Mouse (Mus musculus) hindbrain, postnatal 0 days (tissue): Measurements from ENCODE around the gene Sbf2. TPM values are rescaled to one million over a fixed set of nuclear protein-coding genes. Genes with fewer than 3 reads are reported as not detected.

Experiments used
- ATAC-seq: fragments of 200-750 bp; cut with Nextera tagmentation; 2 replicates; pipeline ENCODE4 v1.8.0; 2017; ENCODE audit warnings: mild to moderate bottlenecking, moderate TSS enrichment, moderate library complexity
- DNase-seq: peaks from one replicate; pipeline ENCODE4 v3.0.0-alpha.2; 2015; ENCODE audit warnings: low spot score
- H3K27ac ChIP-seq: fragments of 300-500 bp; sonication (generic); 2 replicates; pipeline ENCODE4 v1.5.1; 2014; ENCODE audit warnings: mild to moderate bottlenecking
- H3K27me3 ChIP-seq: fragments of 300-500 bp; sonication (generic); 2 replicates; pipeline ENCODE4 v1.6.1; 2014; ENCODE audit warnings: low read length, mixed read lengths; ENCODE audit not compliant: insufficient read depth
- H3K36me3 ChIP-seq: fragments of 300-500 bp; sonication (generic); 2 replicates; pipeline ENCODE4 v1.6.1; 2014; ENCODE audit warnings: low read length, mixed read lengths; ENCODE audit not compliant: insufficient read depth
- H3K4me1 ChIP-seq: fragments of 300-500 bp; sonication (generic); 2 replicates; pipeline ENCODE4 v1.6.1; 2014; ENCODE audit warnings: antibody characterized with exemption, low read length, mixed read lengths; ENCODE audit not compliant: insufficient read depth
- H3K4me2 ChIP-seq: fragments of 300-500 bp; sonication (generic); 2 replicates; pipeline ENCODE4 v1.6.1; 2014; ENCODE audit warnings: low read depth, mild to moderate bottlenecking, low read length, moderate library complexity, mixed read lengths
- H3K4me3 ChIP-seq: fragments of 300-500 bp; sonication (generic); 2 replicates; pipeline ENCODE4 v1.5.1; 2014; ENCODE audit warnings: low read length
- H3K9ac ChIP-seq: fragments of 300-500 bp; sonication (generic); replicated peaks from 2 replicates; pipeline ENCODE4 v1.6.1; 2014; ENCODE audit warnings: mild to moderate bottlenecking, low read length, moderate library complexity, mixed read lengths
- H3K9me3 ChIP-seq: fragments of 300-500 bp; sonication (generic); 2 replicates; pipeline ENCODE4 v1.6.1; 2016; ENCODE audit warnings: low read length, mixed read lengths
- CTCF ChIP-seq: IDR thresholded peaks from 2 replicates; pipeline ENCODE4 v1.5.1; 2016; ENCODE audit warnings: antibody characterized with exemption, control low read depth, low read depth
- WGBS: fragments of 180-500 bp; shearing (Covaris S2); extraction: QIAGEN DNeasy Blood & Tissue Kit; methylation state at CpG from one replicate; pipeline ENCODE4 v1.1.7; 2014; 5-methylcytosine and 5-hydroxymethylcytosine counted together
- polyA plus RNA-seq: library from polyadenylated mRNA; unstranded; fragments of >200 nt; fragmentation: Nextera tagmentation; extraction: Ambion mirVana; gene quantifications from 2 replicates; pipeline ENCODE4 v1.2.1, GENCODE M21; 2015
- total RNA-seq: library from RNA; depleted of rRNA; stranded (reverse); fragments of >200 nt; gene quantifications from 2 replicates; pipeline ENCODE4 v1.2.3, GENCODE M21; 2014

Gene Sbf2
- total and polyA plus RNA-seq, 2 experiments from 2014 or later: 40.3 to 70.5 TPM

DNA sequence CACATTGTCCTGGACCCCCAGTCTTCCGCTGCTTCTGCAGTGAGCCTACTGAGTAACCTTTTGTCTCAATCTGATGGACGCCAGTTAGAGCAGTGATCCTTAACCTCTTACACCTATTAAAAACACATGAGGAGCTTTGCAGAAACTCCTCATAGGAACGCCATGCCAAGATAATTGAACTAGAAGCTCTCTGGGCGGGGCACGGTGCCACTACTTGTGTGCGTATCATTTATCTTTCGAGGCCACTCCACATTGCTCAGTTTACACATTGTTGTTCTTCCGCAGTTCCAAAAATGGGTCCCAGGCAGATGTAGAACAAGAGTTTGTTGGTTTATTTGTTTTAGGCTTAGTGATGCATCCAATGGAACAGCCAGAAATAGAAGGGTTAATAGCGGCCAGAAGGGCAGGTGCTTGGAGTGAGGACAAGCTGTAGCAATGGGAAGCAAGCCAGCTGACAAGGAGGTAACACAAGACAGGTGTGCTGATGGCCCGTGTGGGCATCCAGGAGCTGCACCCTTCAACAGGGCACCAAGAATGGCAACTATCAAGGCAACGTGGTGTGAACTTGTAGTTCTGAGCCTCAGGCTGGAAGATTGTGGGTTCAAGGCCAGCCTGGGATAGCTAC is 24.7 kb upstream of the Sbf2 start:
- TF ChIP-seq CTCF: no peak
- H3K4me2 ChIP-seq: 0 out of 2 replicates have a peak overlapping the region, but pooled peaks have one; percentile 21
- DNase-seq (no peak), ATAC-seq (no peak; the same call in 1 of the 2 replicates)
- no peak overlapping the region; the same call in 1 of the 2 replicates for H3K9ac ChIP-seq
- no peaks in the 10 kb centered on the region for H3K36me3 ChIP-seq
- H3K4me3 ChIP-seq: no peak overlapping the region
- no peaks in the 10 kb centered on the region for H3K4me1 ChIP-seq
- no peaks in the 10 kb centered on the region for H3K9me3 ChIP-seq
- 74% methylated on average over 11 of the region's 11 CpGs for WGBS
- H3K27ac ChIP-seq: peak overlapping the region; percentile 68; the same call in 1 of the 2 replicates
- no peaks in the 10 kb centered on the region for H3K27me3 ChIP-seq

DNA sequence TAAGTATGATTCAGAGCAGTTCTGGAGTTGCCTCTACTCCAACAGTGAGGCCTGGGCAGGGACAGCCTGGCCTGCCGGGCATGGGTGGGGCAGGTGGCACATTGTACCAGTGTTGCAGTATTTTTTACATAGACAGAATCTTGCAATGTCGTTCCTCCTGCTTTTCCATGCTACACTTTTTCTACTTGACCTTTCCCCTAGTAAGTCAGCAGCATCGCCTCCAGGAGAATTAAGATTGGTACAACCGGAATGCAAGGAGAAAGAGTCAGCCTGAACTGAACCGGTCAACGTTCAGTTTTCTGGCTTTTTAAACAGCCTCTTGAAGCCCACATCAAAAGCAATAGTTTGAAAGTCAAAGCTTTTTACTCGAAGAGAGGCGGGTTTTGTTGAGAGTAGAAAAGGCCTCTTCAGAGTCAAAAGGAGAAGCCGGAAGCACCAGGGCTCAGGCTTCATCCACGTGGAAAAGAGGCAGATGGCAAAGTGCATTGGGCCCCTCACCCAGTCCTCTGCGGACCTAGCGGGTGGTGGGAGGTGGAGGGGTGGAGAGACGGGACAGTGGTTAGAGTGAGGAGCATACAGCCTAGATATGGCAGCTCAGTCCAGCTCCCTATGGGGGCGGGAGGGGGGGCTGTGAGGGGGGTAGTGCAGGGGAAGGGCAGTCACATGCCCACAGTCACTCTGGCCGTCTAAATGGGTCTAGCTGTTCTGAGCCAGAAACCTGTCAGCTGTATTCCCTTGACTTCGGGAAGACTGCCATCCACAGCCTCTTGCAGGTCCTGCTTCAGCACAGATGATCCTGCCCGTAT is 23.8 kb upstream of the Sbf2 start:
- peak; percentile 93 for ATAC-seq

DNA sequence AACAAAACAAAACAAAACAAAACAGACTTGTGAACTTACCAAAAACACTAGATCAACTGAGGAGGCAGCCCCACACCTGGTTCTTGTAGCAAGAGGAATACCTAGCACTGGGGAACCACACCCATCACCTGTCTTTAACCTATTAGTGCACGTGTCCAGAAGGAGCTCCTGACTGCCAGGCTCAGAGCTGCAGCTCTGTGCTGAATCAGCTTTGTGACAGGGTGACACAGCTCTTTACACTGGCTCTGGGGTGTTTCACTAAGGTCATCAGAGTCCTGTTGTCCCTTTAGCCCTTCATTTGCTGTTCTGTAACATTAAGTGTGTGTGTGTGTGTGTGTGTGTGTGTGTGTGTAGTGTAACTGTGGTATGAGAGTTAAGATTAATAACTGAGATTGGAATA is 21.8 kb upstream of the Sbf2 start:
- H3K4me3 ChIP-seq: no peak overlapping the region
- no peak for ATAC-seq
- 44% methylated on average over 1 of the region's 1 CpGs for WGBS

More for the DNA sequence above, 23.8 kb upstream of the Sbf2 start:
- Histone ChIP-seq H3K4me2 (0 out of 2 replicates have a peak overlapping the region, but pooled peaks have one; percentile 21), H3K4me1 (no peaks in the 10 kb centered on the region), H3K36me3 (no peaks in the 10 kb centered on the region), H3K9ac (no peak overlapping the region), H3K4me3 (no peak overlapping the region), H3K27ac (peak overlapping the region; percentile 68; the same call in 1 of the 2 replicates), H3K9me3 (no peaks in the 10 kb centered on the region), H3K27me3 (no peaks in the 10 kb centered on the region)
- no peak for TF ChIP-seq CTCF
- 24% methylated on average over 17 of the region's 17 CpGs for WGBS
- peak; percentile 76 for DNase-seq

DNA sequence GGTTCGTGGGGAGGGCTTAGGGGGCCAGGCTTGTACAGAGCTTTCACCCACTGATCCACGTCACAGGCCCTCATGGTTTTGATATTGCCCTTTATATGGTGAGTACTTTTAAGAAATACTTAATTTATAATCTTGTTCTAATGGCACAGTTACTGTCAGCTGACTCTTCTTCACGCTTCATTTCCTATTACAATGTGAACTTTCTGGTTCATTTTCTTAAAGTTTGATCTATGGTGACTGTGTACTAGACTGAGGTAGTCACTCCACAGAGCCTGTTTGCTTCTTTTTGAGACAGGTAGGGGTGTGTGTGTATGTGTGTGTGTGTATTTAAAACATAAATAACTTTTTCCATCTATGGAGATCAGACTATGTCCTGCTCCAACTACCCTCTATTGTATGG is 21.2 kb upstream of the Sbf2 start:
- ATAC-seq: no peak

More for the DNA sequence above, 21.8 kb upstream of the Sbf2 start:
- H3K27ac ChIP-seq: no peak overlapping the region
- H3K27me3 ChIP-seq: no peaks in the 10 kb centered on the region
- TF ChIP-seq CTCF: no peak
- H3K4me1 ChIP-seq: no peaks in the 10 kb centered on the region
- no peak for DNase-seq
- H3K9ac ChIP-seq: no peak overlapping the region
- no peaks in the 10 kb centered on the region for H3K9me3 ChIP-seq
- H3K36me3 ChIP-seq: no peaks in the 10 kb centered on the region
- H3K4me2 ChIP-seq: no peak overlapping the region

DNA sequence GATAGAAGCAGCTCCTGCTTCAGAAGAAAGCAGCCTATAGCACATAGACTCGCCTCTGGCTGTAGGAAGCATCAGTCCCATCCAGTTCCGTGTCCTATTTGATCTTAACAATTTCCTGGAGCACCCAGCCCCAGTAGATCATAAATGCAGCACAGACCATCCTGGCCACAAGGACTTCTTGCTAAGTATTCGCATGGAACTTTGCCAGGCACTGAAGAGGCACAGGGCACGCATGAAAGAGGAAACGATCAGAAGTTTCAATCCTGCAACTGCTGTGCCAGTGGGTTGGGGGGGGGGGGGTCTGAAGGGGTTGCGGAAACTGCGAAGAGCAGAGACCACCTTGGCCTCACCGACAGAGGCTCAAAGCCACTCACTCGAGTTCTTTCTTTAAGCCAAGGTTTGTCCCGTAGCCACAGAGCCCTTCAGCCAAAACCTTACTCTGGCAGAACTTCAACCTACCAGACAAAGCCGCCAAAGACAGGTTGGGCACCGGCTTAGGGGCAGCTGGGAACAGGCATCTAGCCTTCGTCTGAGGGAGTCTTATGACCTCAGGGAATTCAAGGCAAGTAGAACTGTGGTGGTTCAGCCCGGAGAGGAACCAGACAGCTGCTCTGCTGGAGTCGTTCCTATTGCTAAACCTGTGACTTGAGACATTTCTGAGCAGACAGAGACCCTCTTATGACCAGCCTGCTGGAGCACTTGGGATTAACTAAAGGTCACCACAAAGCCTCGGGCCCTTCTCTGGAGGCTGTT is 16.6 kb upstream of the Sbf2 start:
- Histone ChIP-seq H3K27ac (no peak overlapping the region), H3K9me3 (no peaks in the 10 kb centered on the region), H3K9ac (no peak overlapping the region), H3K27me3 (peaks cover 24% of the 10 kb centered on the region; the same call in 1 of the 2 replicates), H3K4me1 (peaks cover 18% of the 10 kb centered on the region), H3K4me3 (no peak overlapping the region), H3K4me2 (0 out of 2 replicates have a peak overlapping the region, but pooled peaks have one; percentile 75), H3K36me3 (no peaks in the 10 kb centered on the region)
- ATAC-seq (no peak), DNase-seq (no peak)
- TF ChIP-seq CTCF: no peak
- WGBS: 41% methylated on average over 16 of the region's 16 CpGs

More for the DNA sequence above, 21.2 kb upstream of the Sbf2 start:
- no peak overlapping the region for H3K4me2 ChIP-seq
- TF ChIP-seq CTCF: no peak
- no peaks in the 10 kb centered on the region for H3K9me3 ChIP-seq
- no peak overlapping the region for H3K4me3 ChIP-seq
- DNase-seq: no peak
- no peaks in the 10 kb centered on the region for H3K4me1 ChIP-seq
- no peaks in the 10 kb centered on the region for H3K27me3 ChIP-seq
- no peak overlapping the region for H3K27ac ChIP-seq
- no peak overlapping the region for H3K9ac ChIP-seq
- WGBS: 80% methylated on average over 3 of the region's 3 CpGs
- H3K36me3 ChIP-seq: no peaks in the 10 kb centered on the region

DNA sequence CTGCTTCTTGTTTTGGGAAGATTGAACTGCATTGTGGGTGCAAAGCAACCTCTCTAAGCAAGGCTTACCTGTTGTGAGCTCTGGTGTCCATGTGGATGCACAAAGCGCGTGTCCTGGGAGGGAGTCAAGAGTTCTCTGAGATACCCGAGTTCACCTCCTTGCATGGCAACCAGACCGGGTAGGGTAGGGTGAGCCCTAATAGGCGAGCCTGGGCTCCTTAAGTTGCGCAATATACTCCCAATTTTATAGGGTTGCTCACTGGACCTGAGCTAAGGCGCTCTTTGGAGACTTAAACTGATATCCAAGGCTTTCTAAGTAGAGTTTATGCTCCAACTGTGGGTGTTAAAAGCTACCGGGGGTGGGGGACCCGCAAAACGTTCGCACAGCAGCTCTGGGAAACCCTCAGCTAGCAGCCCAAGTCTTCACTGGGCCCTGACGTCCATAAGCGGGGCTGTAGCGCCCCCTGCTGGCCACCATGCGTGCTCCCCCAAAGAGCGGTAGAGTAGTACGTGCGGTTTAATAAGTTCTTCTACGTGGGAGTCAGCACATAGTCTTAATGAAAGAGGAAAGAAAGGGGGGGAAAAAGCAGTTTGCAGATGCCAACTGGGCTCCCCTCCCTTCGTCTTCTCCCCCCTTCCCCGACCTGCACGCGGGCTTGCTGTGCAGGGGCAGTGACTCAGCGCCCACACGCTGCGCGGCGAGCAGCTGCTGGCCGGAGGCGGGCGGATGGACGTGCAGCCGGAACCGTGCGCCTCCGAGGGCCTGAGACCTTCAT is 15.4 kb upstream of the Sbf2 start:
- Histone ChIP-seq H3K27ac (peak overlapping the region; percentile 36; the same call in 1 of the 2 replicates), H3K4me2 (peak overlapping the region; percentile 75), H3K9me3 (no peaks in the 10 kb centered on the region), H3K27me3 (peaks cover 34% of the 10 kb centered on the region), H3K4me1 (peaks cover 18% of the 10 kb centered on the region), H3K36me3 (no peaks in the 10 kb centered on the region), H3K9ac (peak overlapping the region; percentile 28; the same call in 1 of the 2 replicates), H3K4me3 (peak overlapping the region; percentile 39)
- DNase-seq (peak; percentile 95), ATAC-seq (peak; percentile 92)
- peak; percentile 96 for TF ChIP-seq CTCF
- WGBS: under 1% methylated on average over 36 of the region's 36 CpGs
